Mouse (Mus musculus): Measurements from ENCODE around the gene Rhog.

Rhog gene

GRCm38 (mm10) chr7:102209756-102210721, 45.8 kb downstream of the Rhog start, which contains the start of the genes Nup98 and Pgap2:
TSS of gene Nup98 (minus strand) at chr7:102210176.
TSS of gene Pgap2 (plus strand) at chr7:102210208.
- DNase-seq, result peak; percentile 96 to 98

- no peak for DNase-seq
Measured at GRCm38 (mm10) chr7:102208806-102209363, 47.0 kb downstream of the Rhog start.

- no peak for DNase-seq
Measured at GRCm38 (mm10) chr7:102205646-102206045, 50.2 kb downstream of the Rhog start.

GRCm38 (mm10) chr7:102204296-102204857, 51.5 kb downstream of the Rhog start:
- no peak for DNase-seq

GRCm38 (mm10) chr7:102200996-102201785, 54.7 kb downstream of the Rhog start:
- no peak for DNase-seq

GRCm38 (mm10) chr7:102200576-102200975, 55.3 kb downstream of the Rhog start:
- DNase-seq, result no peak

GRCm38 (mm10) chr7:102192356-102192755, 63.5 kb downstream of the Rhog start:
- DNase-seq, result no peak

Measured in thymus, adult 18-20 months (tissue).